Mouse (Mus musculus) heart, embryonic 13.5 days (tissue): Measurements from ENCODE around the gene Hacl1. TPM values are rescaled to one million over a fixed set of nuclear protein-coding genes. Genes with fewer than 3 reads are reported as not detected.
"Not testable (repeated sequence)": the region's sequence is repeated elsewhere in the genome, so short reads cannot be mapped to it uniquely, and the experiment has no call there.

ENCODE experiments used
- ATAC-seq: fragments of 200-750 bp; cut with Nextera tagmentation; 2 replicates; pipeline ENCODE4 v1.8.0; 2017; ENCODE audit warnings: moderate TSS enrichment; ENCODE audit not compliant: insufficient number of reproducible peaks, low FRiP score, low TSS enrichment; ENCODE audit errors: extremely low read depth
- H3K27ac ChIP-seq: fragments of 300-500 bp; sonication (generic); replicated peaks from 2 replicates; pipeline ENCODE4 v1.5.1; 2015; ENCODE audit warnings: moderate library complexity, mild to moderate bottlenecking, inconsistent platforms
- H3K27me3 ChIP-seq: fragments of 300-500 bp; sonication (generic); replicated peaks from 2 replicates; pipeline ENCODE4 v1.6.1; 2015; ENCODE audit warnings: mild to moderate bottlenecking, inconsistent platforms
- H3K36me3 ChIP-seq: fragments of 300-500 bp; sonication (generic); 2 replicates; pipeline ENCODE4 v1.6.1; 2015; ENCODE audit warnings: mild to moderate bottlenecking, inconsistent platforms
- H3K4me1 ChIP-seq: fragments of 300-500 bp; sonication (generic); 2 replicates; pipeline ENCODE4 v1.6.1; 2015; ENCODE audit warnings: inconsistent platforms
- H3K4me2 ChIP-seq: fragments of 300-500 bp; sonication (generic); 2 replicates; pipeline ENCODE4 v1.6.1; 2015; ENCODE audit warnings: inconsistent platforms, mild to moderate bottlenecking, moderate library complexity
- H3K4me3 ChIP-seq: fragments of 300-500 bp; sonication (generic); 2 replicates; pipeline ENCODE4 v1.5.1; 2015; ENCODE audit warnings: moderate library complexity, mild to moderate bottlenecking, inconsistent platforms
- H3K9ac ChIP-seq: fragments of 300-500 bp; sonication (generic); 2 replicates; pipeline ENCODE4 v1.6.1; 2015; ENCODE audit warnings: inconsistent platforms, mild to moderate bottlenecking, moderate library complexity
- H3K9me3 ChIP-seq: fragments of 300-500 bp; sonication (generic); 2 replicates; pipeline ENCODE4 v1.6.1; 2016; ENCODE audit warnings: inconsistent platforms
- WGBS: fragments of 180-500 bp; shearing (Covaris S2); methylation state at CpG from one replicate; pipeline ENCODE4 v1.1.7; 2015; ENCODE audit warnings: mixed read lengths; 5-methylcytosine and 5-hydroxymethylcytosine counted together
- polyA plus RNA-seq: library from polyadenylated mRNA; unstranded; fragments of >200 nt; fragmentation: Nextera tagmentation; extraction: Ambion mirVana; gene quantifications from 2 replicates; pipeline ENCODE4 v1.2.1, GENCODE M21; 2015

Gene Hacl1
- polyA plus RNA-seq, 1 experiment from 2014 or later: 10.7 TPM

- no peak overlapping the region for H3K27ac ChIP-seq
- peaks cover 23% of the 10 kb centered on the region for H3K36me3 ChIP-seq
- no peaks in the 10 kb centered on the region for H3K27me3 ChIP-seq
- no peak overlapping the region for H3K4me3 ChIP-seq
- no peak overlapping the region for H3K9ac ChIP-seq
- no peaks in the 10 kb centered on the region for H3K9me3 ChIP-seq
- ATAC-seq: no peak
- no peak overlapping the region for H3K4me2 ChIP-seq
- WGBS: 67% methylated on average over 3 of the region's 3 CpGs
- H3K4me1 ChIP-seq: peaks cover 5% of the 10 kb centered on the region; the same call in 1 of the 2 replicates
These were observed 23.1 kb downstream of the Hacl1 start for GRCm38 (mm10) chr14:31617997-31618396.

GRCm38 (mm10) chr14:31617204-31617603 is 23.9 kb downstream of the Hacl1 start:
- Histone ChIP-seq H3K9me3 (no peaks in the 10 kb centered on the region), H3K4me1 (peaks cover 5% of the 10 kb centered on the region; the same call in 1 of the 2 replicates), H3K36me3 (peaks cover 26% of the 10 kb centered on the region), H3K27me3 (no peaks in the 10 kb centered on the region), H3K4me3 (no peak overlapping the region), H3K9ac (no peak overlapping the region), H3K27ac (no peak overlapping the region), H3K4me2 (no peak overlapping the region)
- WGBS: 70% methylated on average over 9 of the region's 9 CpGs
- ATAC-seq: no peak

- Histone ChIP-seq H3K9ac (no peak overlapping the region), H3K27ac (no peak overlapping the region), H3K4me1 (no peaks in the 10 kb centered on the region), H3K36me3 (peaks cover 24% of the 10 kb centered on the region), H3K4me3 (no peak overlapping the region), H3K4me2 (no peak overlapping the region), H3K27me3 (no peaks in the 10 kb centered on the region), H3K9me3 (no peaks in the 10 kb centered on the region)
- WGBS: 81% methylated on average over 5 of the region's 5 CpGs
- no peak for ATAC-seq
These were observed 27.4 kb downstream of the Hacl1 start for GRCm38 (mm10) chr14:31613671-31614070.

GRCm38 (mm10) chr14:31611986-31612385 is 29.1 kb downstream of the Hacl1 start:
- Histone ChIP-seq H3K4me2 (no peak overlapping the region), H3K9me3 (no peaks in the 10 kb centered on the region), H3K4me1 (no peaks in the 10 kb centered on the region), H3K36me3 (peaks cover 20% of the 10 kb centered on the region), H3K27me3 (no peaks in the 10 kb centered on the region), H3K27ac (no peak overlapping the region), H3K9ac (no peak overlapping the region), H3K4me3 (no peak overlapping the region)
- no peak for ATAC-seq
- 60% methylated on average over 4 of the region's 4 CpGs for WGBS

- H3K27ac ChIP-seq: no peak overlapping the region
- H3K4me3 ChIP-seq: no peak overlapping the region
- H3K4me2 ChIP-seq: no peak overlapping the region
- no peaks in the 10 kb centered on the region for H3K9me3 ChIP-seq
- ATAC-seq: no peak
- no peaks in the 10 kb centered on the region for H3K27me3 ChIP-seq
- no peaks in the 10 kb centered on the region for H3K4me1 ChIP-seq
- WGBS: 60% methylated on average over 6 of the region's 6 CpGs
- no peak overlapping the region for H3K9ac ChIP-seq
- H3K36me3 ChIP-seq: no peaks in the 10 kb centered on the region
These were observed 35.6 kb downstream of the Hacl1 start for GRCm38 (mm10) chr14:31605514-31605913.

- Histone ChIP-seq H3K4me2 (no peak overlapping the region), H3K9me3 (no peaks in the 10 kb centered on the region), H3K27me3 (no peaks in the 10 kb centered on the region), H3K27ac (no peak overlapping the region), H3K4me3 (no peak overlapping the region), H3K36me3 (no peaks in the 10 kb centered on the region), H3K9ac (no peak overlapping the region), H3K4me1 (no peaks in the 10 kb centered on the region)
- ATAC-seq: no peak
- 62% methylated on average over 5 of the region's 5 CpGs for WGBS
These were observed 36.2 kb downstream of the Hacl1 start for GRCm38 (mm10) chr14:31604916-31605315.

GRCm38 (mm10) chr14:31602616-31602979 is 38.5 kb downstream of the Hacl1 start:
- not testable (repeated sequence) for H3K9me3 ChIP-seq, ATAC-seq, H3K9ac ChIP-seq, H3K4me3 ChIP-seq, H3K36me3 ChIP-seq, H3K27ac ChIP-seq, H3K4me1 ChIP-seq, H3K4me2 ChIP-seq, H3K27me3 ChIP-seq
- WGBS: 73% methylated on average over 6 of the region's 6 CpGs

GRCm38 (mm10) chr14:31601908-31602615 is 39.0 kb downstream of the Hacl1 start:
- no peaks in the 10 kb centered on the region for H3K36me3 ChIP-seq
- no peak overlapping the region for H3K9ac ChIP-seq
- H3K9me3 ChIP-seq: no peaks in the 10 kb centered on the region
- no peak for ATAC-seq
- H3K27ac ChIP-seq: no peak overlapping the region
- WGBS: 86% methylated on average over 14 of the region's 14 CpGs
- H3K4me1 ChIP-seq: no peaks in the 10 kb centered on the region
- no peaks in the 10 kb centered on the region for H3K27me3 ChIP-seq
- no peak overlapping the region for H3K4me2 ChIP-seq
- no peak overlapping the region for H3K4me3 ChIP-seq

GRCm38 (mm10) chr14:31597446-31597845 is 43.6 kb downstream of the Hacl1 start:
- no peak; the same call in 1 of the 2 replicates for ATAC-seq
- Histone ChIP-seq H3K27me3 (no peaks in the 10 kb centered on the region), H3K4me1 (no peaks in the 10 kb centered on the region), H3K27ac (no peak overlapping the region), H3K9ac (no peak overlapping the region), H3K4me3 (no peak overlapping the region), H3K4me2 (no peak overlapping the region), H3K9me3 (no peaks in the 10 kb centered on the region), H3K36me3 (no peaks in the 10 kb centered on the region)
- WGBS: 85% methylated on average over 4 of the region's 4 CpGs

GRCm38 (mm10) chr14:31596408-31596807 is 44.7 kb downstream of the Hacl1 start:
- H3K36me3 ChIP-seq: no peaks in the 10 kb centered on the region
- H3K27ac ChIP-seq: no peak overlapping the region
- H3K9me3 ChIP-seq: no peaks in the 10 kb centered on the region
- WGBS: 74% methylated on average over 7 of the region's 7 CpGs
- H3K4me2 ChIP-seq: no peak overlapping the region
- no peak overlapping the region for H3K4me3 ChIP-seq
- H3K4me1 ChIP-seq: no peaks in the 10 kb centered on the region
- H3K27me3 ChIP-seq: no peaks in the 10 kb centered on the region
- no peak for ATAC-seq
- H3K9ac ChIP-seq: no peak overlapping the region

- no peaks in the 10 kb centered on the region for H3K9me3 ChIP-seq
- WGBS: 73% methylated on average over 3 of the region's 3 CpGs
- H3K9ac ChIP-seq: no peak overlapping the region
- no peak overlapping the region for H3K4me2 ChIP-seq
- ATAC-seq: no peak
- H3K4me3 ChIP-seq: no peak overlapping the region
- H3K4me1 ChIP-seq: no peaks in the 10 kb centered on the region
- no peaks in the 10 kb centered on the region for H3K27me3 ChIP-seq
- no peaks in the 10 kb centered on the region for H3K36me3 ChIP-seq
- H3K27ac ChIP-seq: no peak overlapping the region
These were observed 46.4 kb downstream of the Hacl1 start for GRCm38 (mm10) chr14:31594693-31595092.

- no peak for ATAC-seq
- Histone ChIP-seq H3K4me1 (no peaks in the 10 kb centered on the region), H3K4me2 (no peak overlapping the region), H3K27me3 (no peaks in the 10 kb centered on the region), H3K4me3 (no peak overlapping the region), H3K27ac (no peak overlapping the region), H3K9ac (no peak overlapping the region), H3K36me3 (no peaks in the 10 kb centered on the region), H3K9me3 (no peaks in the 10 kb centered on the region)
- WGBS: 72% methylated on average over 2 of the region's 2 CpGs
These were observed 48.0 kb downstream of the Hacl1 start for GRCm38 (mm10) chr14:31593036-31593435.
